Mouse (Mus musculus): ENCODE results near the gene Vps45. TPM values are rescaled to one million over a fixed set of nuclear protein-coding genes. Genes with fewer than 3 reads are reported as not detected.

Gene Vps45
- total and polyA plus RNA-seq, 2 experiments from 2014 or later = 24.9 to 61.8 TPM

GRCm38 (mm10) chr3:96000080-96000632 is 58.1 kb downstream of the Vps45 start:
- H3K9me3 ChIP-seq (ENCODE audit: low read length) = no peaks in the 10 kb centered on the region
- H3K4me2 ChIP-seq (ENCODE audit: low read depth, low read length) = no peak overlapping the region
- DNase-seq (ENCODE audit: low spot score) (no peak), ATAC-seq (no peak)
- H3K36me3 ChIP-seq (ENCODE audit: insufficient read depth, low read length) = no peaks in the 10 kb centered on the region
- H3K27ac ChIP-seq = no peak overlapping the region
- no peak overlapping the region for H3K4me3 ChIP-seq (ENCODE audit: low read length)
- H3K27me3 ChIP-seq (ENCODE audit: insufficient read depth, low read length) = no peaks in the 10 kb centered on the region
- H3K9ac ChIP-seq (replicated peaks; ENCODE audit: low read length) = no peak overlapping the region
- TF ChIP-seq CTCF (IDR thresholded peaks at IDR 0.05; ENCODE audit: low read depth) = no peak
- H3K4me1 ChIP-seq (ENCODE audit: insufficient read depth, low read length) = peaks cover 10% of the 10 kb centered on the region; the same call in 1 of the 2 replicates
- 76% methylated on average over 14 of the region's 14 CpGs for WGBS

GRCm38 (mm10) chr3:95999308-96000079 is 58.8 kb downstream of the Vps45 start:
- H3K27ac ChIP-seq = no peak overlapping the region
- no peak for TF ChIP-seq CTCF (IDR thresholded peaks at IDR 0.05; ENCODE audit: low read depth)
- no peak overlapping the region for H3K4me3 ChIP-seq (ENCODE audit: low read length)
- H3K9ac ChIP-seq (replicated peaks; ENCODE audit: low read length) = no peak overlapping the region
- H3K4me2 ChIP-seq (ENCODE audit: low read depth, low read length) = no peak overlapping the region
- WGBS = 88% methylated on average over 12 of the region's 12 CpGs
- H3K27me3 ChIP-seq (ENCODE audit: insufficient read depth, low read length) = no peaks in the 10 kb centered on the region
- peaks cover 12% of the 10 kb centered on the region for H3K4me1 ChIP-seq (ENCODE audit: insufficient read depth, low read length)
- no peaks in the 10 kb centered on the region for H3K36me3 ChIP-seq (ENCODE audit: insufficient read depth, low read length)
- no peak for ATAC-seq
- no peak for DNase-seq (ENCODE audit: low spot score)
- H3K9me3 ChIP-seq (ENCODE audit: low read length) = no peaks in the 10 kb centered on the region

GRCm38 (mm10) chr3:95997203-95997721 is 61.0 kb downstream of the Vps45 start:
- H3K9ac ChIP-seq (replicated peaks; ENCODE audit: low read length) = 0 out of 2 replicates have a peak overlapping the region, but pooled peaks have one; percentile 98
- H3K4me1 ChIP-seq (ENCODE audit: insufficient read depth, low read length) = peaks cover 23% of the 10 kb centered on the region
- 30% methylated on average over 9 of the region's 9 CpGs for WGBS
- no peak overlapping the region for H3K4me3 ChIP-seq (ENCODE audit: low read length)
- no peak overlapping the region for H3K27ac ChIP-seq
- no peak for TF ChIP-seq CTCF (IDR thresholded peaks at IDR 0.05; ENCODE audit: low read depth)
- H3K9me3 ChIP-seq (ENCODE audit: low read length) = no peaks in the 10 kb centered on the region
- no peak for ATAC-seq
- no peak for DNase-seq (ENCODE audit: low spot score)
- peak overlapping the region; percentile 93 for H3K4me2 ChIP-seq (ENCODE audit: low read depth, low read length)
- no peaks in the 10 kb centered on the region for H3K27me3 ChIP-seq (ENCODE audit: insufficient read depth, low read length)
- no peaks in the 10 kb centered on the region for H3K36me3 ChIP-seq (ENCODE audit: insufficient read depth, low read length)

DNA sequence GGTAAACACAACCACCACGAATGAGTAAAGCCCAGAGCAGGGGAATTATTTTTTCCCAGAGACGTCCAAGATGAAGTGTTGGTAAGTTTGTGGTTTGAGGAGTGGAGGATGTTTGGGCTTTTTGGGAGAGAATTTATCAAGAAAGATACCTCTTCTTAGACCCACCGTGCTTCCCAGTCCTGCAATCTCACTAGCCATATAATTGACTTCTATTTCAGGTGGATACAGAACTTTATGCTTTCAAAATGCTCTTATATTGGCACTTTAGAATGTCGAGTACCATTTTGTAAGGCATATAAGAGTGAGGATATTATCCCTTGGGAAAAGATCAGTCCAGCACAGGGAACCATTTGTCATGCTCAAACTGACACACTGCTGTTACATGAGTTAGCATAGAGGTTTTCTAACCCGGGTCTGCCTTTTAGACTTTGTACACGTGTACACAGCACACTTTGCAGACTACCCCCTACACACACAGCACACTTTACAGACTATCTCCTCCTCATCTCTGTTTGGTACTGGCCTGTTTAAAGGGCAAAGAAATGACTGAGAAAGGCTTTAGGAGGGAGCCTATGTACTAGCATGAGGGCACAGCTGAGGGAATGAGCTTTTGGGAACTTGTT is 61.7 kb downstream of the Vps45 start:
- ATAC-seq (no peak), DNase-seq (ENCODE audit: low spot score) (no peak)
- peaks cover 4% of the 10 kb centered on the region; the same call in 1 of the 2 replicates for H3K36me3 ChIP-seq (ENCODE audit: insufficient read depth, low read length)
- H3K27ac ChIP-seq = peak overlapping the region; percentile 96
- H3K4me2 ChIP-seq (ENCODE audit: low read depth, low read length) = peak overlapping the region; percentile 93
- no peaks in the 10 kb centered on the region for H3K27me3 ChIP-seq (ENCODE audit: insufficient read depth, low read length)
- TF ChIP-seq CTCF (IDR thresholded peaks at IDR 0.05; ENCODE audit: low read depth) = no peak
- H3K9me3 ChIP-seq (ENCODE audit: low read length) = no peaks in the 10 kb centered on the region
- H3K9ac ChIP-seq (replicated peaks; ENCODE audit: low read length) = peak overlapping the region; percentile 98
- whole genome bisulfite sequencing = 8% methylated on average over 6 of the region's 6 CpGs
- H3K4me1 ChIP-seq (ENCODE audit: insufficient read depth, low read length) = peaks cover 23% of the 10 kb centered on the region
- H3K4me3 ChIP-seq (ENCODE audit: low read length) = peak overlapping the region; percentile 82

DNA sequence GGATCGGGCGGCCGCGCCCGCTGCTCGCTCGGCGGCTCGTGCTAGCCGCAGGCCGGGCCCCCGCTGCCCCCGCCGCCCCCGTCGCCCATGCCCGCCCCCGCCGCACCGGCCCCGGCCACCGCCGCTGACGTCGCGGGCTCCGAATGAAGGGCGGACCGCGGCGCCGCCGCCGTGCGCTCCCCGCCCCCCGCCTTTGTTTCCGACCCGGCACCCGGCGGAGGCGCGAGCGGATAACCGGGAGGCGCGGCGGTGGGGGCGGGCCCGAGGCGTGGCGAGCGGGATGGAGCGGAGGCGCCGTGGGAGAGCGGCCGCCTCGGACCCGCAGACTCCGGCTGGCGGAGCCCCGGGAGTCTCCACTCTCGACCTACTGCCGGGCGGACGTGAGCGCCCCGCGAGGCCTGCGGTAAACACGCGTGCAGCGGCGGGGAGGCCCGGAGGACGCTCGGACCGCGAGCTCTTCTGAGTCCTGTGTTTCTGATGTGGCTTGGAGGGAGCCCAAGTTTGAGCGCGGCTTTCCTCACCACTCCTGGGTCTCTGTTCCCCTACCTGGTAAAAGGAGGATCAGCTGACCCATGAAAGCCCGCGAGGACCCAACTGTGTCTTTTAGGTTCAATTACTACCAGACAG is 62.4 kb downstream of the Vps45 start, which contains the start of gene Plekho1:
Plekho1 (minus strand) TSS at position 200 of the 627 bp plus-strand sequence.
- peaks cover 10% of the 10 kb centered on the region; the same call in 1 of the 2 replicates for H3K36me3 ChIP-seq (ENCODE audit: insufficient read depth, low read length)
- under 1% methylated on average over 68 of the region's 84 CpGs for WGBS
- DNase-seq (ENCODE audit: low spot score) (peak; percentile 71), ATAC-seq (peak; percentile 69)
- TF ChIP-seq CTCF (IDR thresholded peaks at IDR 0.05; ENCODE audit: low read depth) = peak; percentile 5; the same call in 1 of the 2 replicates
- H3K4me3 ChIP-seq (ENCODE audit: low read length) = peak within 1 kb of the TSS; percentile 82
- peaks cover 23% of the 10 kb centered on the region for H3K4me1 ChIP-seq (ENCODE audit: insufficient read depth, low read length)
- H3K27ac ChIP-seq = peak within 1 kb of the TSS; percentile 96
- no peaks in the 10 kb centered on the region for H3K9me3 ChIP-seq (ENCODE audit: low read length)
- H3K27me3 ChIP-seq (ENCODE audit: insufficient read depth, low read length) = no peaks in the 10 kb centered on the region
- H3K4me2 ChIP-seq (ENCODE audit: low read depth, low read length) = peak within 1 kb of the TSS; percentile 93
- peak within 1 kb of the TSS; percentile 98 for H3K9ac ChIP-seq (replicated peaks; ENCODE audit: low read length)
